Mouse (Mus musculus) small intestine, adult 2 months (tissue): ENCODE measurements around the gene Cpsf3. TPM values are rescaled to one million over a fixed set of nuclear protein-coding genes. Genes with fewer than 3 reads are reported as not detected.

ENCODE experiments used
- H3K27ac ChIP-seq: fragments of 200-500 bp; 2 replicates; pipeline ENCODE4 v1.5.1; 2012; ENCODE audit warnings: low read depth, low read length, control low read depth, inconsistent platforms; ENCODE audit not compliant: insufficient read depth
- H3K27me3 ChIP-seq: fragments of 200-500 bp; 2 replicates; pipeline ENCODE4 v1.6.1; 2012; ENCODE audit warnings: mild to moderate bottlenecking, moderate library complexity, low read length, inconsistent platforms; ENCODE audit not compliant: control insufficient read depth, insufficient read depth
- H3K36me3 ChIP-seq: fragments of 200-500 bp; 2 replicates; pipeline ENCODE4 v1.6.1; 2012; ENCODE audit warnings: mild to moderate bottlenecking, low read length, control low read depth, inconsistent platforms; ENCODE audit not compliant: control insufficient read depth, insufficient read depth
- H3K4me1 ChIP-seq: fragments of 200-500 bp; 2 replicates; pipeline ENCODE4 v1.6.1; 2012; ENCODE audit warnings: low read length, inconsistent platforms, mixed read lengths; ENCODE audit not compliant: control insufficient read depth, insufficient read depth, insufficient read length
- H3K4me3 ChIP-seq: fragments of 200-500 bp; 2 replicates; pipeline ENCODE4 v1.5.1; 2012; ENCODE audit warnings: low read depth, mild to moderate bottlenecking, control low read depth, inconsistent platforms, low read length, moderate library complexity
- CTCF ChIP-seq: fragments of 200-500 bp; IDR thresholded peaks from 2 replicates; pipeline ENCODE4 v1.5.1; 2012; ENCODE audit warnings: low read depth, mild to moderate bottlenecking, control low read depth, inconsistent platforms, low read length, moderate library complexity, mixed read lengths; ENCODE audit not compliant: insufficient replicate concordance, insufficient read length; ENCODE audit errors: extremely low read depth
- POLR2A ChIP-seq: fragments of 200-500 bp; IDR thresholded peaks from 2 replicates; pipeline ENCODE4 v1.6.1; 2012; ENCODE audit warnings: low read depth, mild to moderate bottlenecking, control low read depth, inconsistent platforms, low read length, moderate library complexity
- WGBS: fragments of 180-500 bp; shearing (Covaris S2); methylation state at CpG from one replicate; pipeline ENCODE4 v1.1.7; 2018; 5-methylcytosine and 5-hydroxymethylcytosine counted together
- polyA plus RNA-seq: library from polyadenylated mRNA; depleted of rRNA; stranded (reverse); fragments of >200 nt; gene quantifications from 2 replicates; pipeline ENCODE4 v1.2.3, GENCODE M21; 2012; rRNA removed

Gene Cpsf3
- polyA plus RNA-seq, 1 experiment: 9.9 TPM

GRCm38 (mm10) chr12:21362686-21363085 lies 77.5 kb downstream of the Cpsf3 start:
- 8% methylated on average over 2 of the region's 2 CpGs for WGBS
- no peak overlapping the region for H3K27ac ChIP-seq
- no peaks in the 10 kb centered on the region for H3K27me3 ChIP-seq
- peaks cover 3% of the 10 kb centered on the region; the same call in 1 of the 2 replicates for H3K4me1 ChIP-seq
- no peak for TF ChIP-seq CTCF
- no peak for TF ChIP-seq POLR2A
- peaks cover 14% of the 10 kb centered on the region for H3K36me3 ChIP-seq
- H3K4me3 ChIP-seq: no peak overlapping the region

GRCm38 (mm10) chr12:21363195-21363594 lies 78.0 kb downstream of the Cpsf3 start:
- no peaks in the 10 kb centered on the region for H3K27me3 ChIP-seq
- H3K27ac ChIP-seq: no peak overlapping the region
- H3K4me3 ChIP-seq: no peak overlapping the region
- 74% methylated on average over 3 of the region's 3 CpGs for WGBS
- H3K4me1 ChIP-seq: peaks cover 3% of the 10 kb centered on the region; the same call in 1 of the 2 replicates
- peaks cover 12% of the 10 kb centered on the region for H3K36me3 ChIP-seq
- TF ChIP-seq CTCF: no peak
- TF ChIP-seq POLR2A: no peak

Other genes with a start within 250 kb of the Cpsf3 start
- gene Itgb1bp1, start 893 bp downstream of the Cpsf3 start, polyA plus RNA-seq: 2.1 and 3.7 TPM in 2 replicates
- gene Iah1, start 31.0 kb downstream of the Cpsf3 start, polyA plus RNA-seq: 10.7 and 63.7 TPM in 2 replicates
- 3.4 and 10.1 TPM in 2 replicates for gene Adam17, start 88.2 kb downstream of the Cpsf3 start, polyA plus RNA-seq
- 13.5 and 39.4 TPM in 2 replicates for gene Ywhaq, start 132.2 kb downstream of the Cpsf3 start, polyA plus RNA-seq